Mouse (Mus musculus) limb, embryonic 15.5 days (tissue): ENCODE measurements around the gene Luzp1. TPM values are rescaled to one million over a fixed set of nuclear protein-coding genes. Genes with fewer than 3 reads are reported as not detected.

Experiments used
- ATAC-seq: fragments of 200-750 bp; cut with Nextera tagmentation; 2 replicates; pipeline ENCODE4 v1.8.0; 2017; ENCODE audit warnings: low read depth, moderate TSS enrichment; ENCODE audit not compliant: insufficient number of reproducible peaks, low FRiP score, low TSS enrichment
- H3K27ac ChIP-seq: fragments of 300-500 bp; sonication (generic); 2 replicates; pipeline ENCODE4 v1.5.1; 2015; ENCODE audit warnings: moderate library complexity, mild to moderate bottlenecking, inconsistent platforms
- H3K27me3 ChIP-seq: fragments of 300-500 bp; sonication (generic); 2 replicates; pipeline ENCODE4 v1.6.1; 2015; ENCODE audit warnings: inconsistent platforms
- H3K36me3 ChIP-seq: fragments of 300-500 bp; sonication (generic); 2 replicates; pipeline ENCODE4 v1.6.1; 2015; ENCODE audit warnings: inconsistent platforms
- H3K4me1 ChIP-seq: fragments of 300-500 bp; sonication (generic); 2 replicates; pipeline ENCODE4 v1.6.1; 2015; ENCODE audit warnings: inconsistent platforms
- H3K4me2 ChIP-seq: fragments of 300-500 bp; sonication (generic); 2 replicates; pipeline ENCODE4 v1.6.1; 2015; ENCODE audit warnings: mild to moderate bottlenecking, inconsistent platforms
- H3K4me3 ChIP-seq: fragments of 300-500 bp; sonication (generic); 2 replicates; pipeline ENCODE4 v1.5.1; 2015; ENCODE audit warnings: mild to moderate bottlenecking, inconsistent platforms
- H3K9ac ChIP-seq: fragments of 300-500 bp; sonication (generic); 2 replicates; pipeline ENCODE4 v1.6.1; 2015; ENCODE audit warnings: inconsistent platforms
- H3K9me3 ChIP-seq: fragments of 300-500 bp; sonication (generic); 2 replicates; pipeline ENCODE4 v1.6.1; 2016; ENCODE audit warnings: inconsistent platforms
- WGBS: fragments of 180-500 bp; shearing (Covaris S2); methylation state at CpG from one replicate; pipeline ENCODE4 v1.1.7; 2015; 5-methylcytosine and 5-hydroxymethylcytosine counted together
- polyA plus RNA-seq: library from polyadenylated mRNA; unstranded; fragments of >200 nt; fragmentation: Nextera tagmentation; extraction: Ambion mirVana; gene quantifications from 2 replicates; pipeline ENCODE4 v1.2.1, GENCODE M21; 2015

The Luzp1 gene
- polyA plus RNA-seq, 1 experiment from 2014 or later: 132 TPM

GRCm38 (mm10) chr4:136557638-136558037, 88.1 kb downstream of the Luzp1 start:
- Histone ChIP-seq H3K9me3 (no peaks in the 10 kb centered on the region), H3K9ac (no peak overlapping the region), H3K27ac (no peak overlapping the region), H3K4me1 (no peaks in the 10 kb centered on the region), H3K36me3 (peaks cover 87% of the 10 kb centered on the region), H3K27me3 (no peaks in the 10 kb centered on the region), H3K4me2 (no peak overlapping the region), H3K4me3 (no peak overlapping the region)
- no peak for ATAC-seq
- 92% methylated on average over 2 of the region's 2 CpGs for WGBS

GRCm38 (mm10) chr4:136559690-136560089, 90.1 kb downstream of the Luzp1 start:
- no peaks in the 10 kb centered on the region for H3K4me1 ChIP-seq
- no peak overlapping the region for H3K27ac ChIP-seq
- no peaks in the 10 kb centered on the region for H3K27me3 ChIP-seq
- no peak for ATAC-seq
- WGBS: 64% methylated on average over 2 of the region's 2 CpGs
- H3K4me2 ChIP-seq: no peak overlapping the region
- no peak overlapping the region for H3K4me3 ChIP-seq
- no peak overlapping the region for H3K9ac ChIP-seq
- no peaks in the 10 kb centered on the region for H3K9me3 ChIP-seq
- peaks cover 84% of the 10 kb centered on the region for H3K36me3 ChIP-seq

- no peaks in the 10 kb centered on the region for H3K9me3 ChIP-seq
- no peak overlapping the region for H3K9ac ChIP-seq
- H3K36me3 ChIP-seq: peaks cover 86% of the 10 kb centered on the region
- H3K27ac ChIP-seq: no peak overlapping the region
- no peaks in the 10 kb centered on the region for H3K27me3 ChIP-seq
- H3K4me2 ChIP-seq: no peak overlapping the region
- no peak overlapping the region for H3K4me3 ChIP-seq
- ATAC-seq: no peak
- 74% methylated on average over 8 of the region's 8 CpGs for WGBS
- no peaks in the 10 kb centered on the region for H3K4me1 ChIP-seq
Measured at GRCm38 (mm10) chr4:136560270-136560991, 90.9 kb downstream of the Luzp1 start.

- Histone ChIP-seq H3K36me3 (peaks cover 85% of the 10 kb centered on the region), H3K4me1 (peaks cover 5% of the 10 kb centered on the region; the same call in 1 of the 2 replicates), H3K4me2 (no peak overlapping the region), H3K9me3 (no peaks in the 10 kb centered on the region), H3K27ac (no peak overlapping the region), H3K4me3 (no peak overlapping the region), H3K27me3 (no peaks in the 10 kb centered on the region), H3K9ac (no peak overlapping the region)
- no peak for ATAC-seq
- 86% methylated on average over 6 of the region's 6 CpGs for WGBS
Measured at GRCm38 (mm10) chr4:136562755-136563154, 93.2 kb downstream of the Luzp1 start.

GRCm38 (mm10) chr4:136568629-136569028, 99.1 kb downstream of the Luzp1 start:
- Histone ChIP-seq H3K9ac (no peak overlapping the region), H3K36me3 (peaks cover 74% of the 10 kb centered on the region), H3K4me2 (no peak overlapping the region), H3K4me1 (peaks cover 9% of the 10 kb centered on the region), H3K27me3 (no peaks in the 10 kb centered on the region), H3K4me3 (no peak overlapping the region), H3K27ac (no peak overlapping the region), H3K9me3 (no peaks in the 10 kb centered on the region)
- no peak for ATAC-seq
- 68% methylated on average over 3 of the region's 3 CpGs for WGBS

GRCm38 (mm10) chr4:136569998-136570397, 100.4 kb downstream of the Luzp1 start:
- Histone ChIP-seq H3K27me3 (no peaks in the 10 kb centered on the region), H3K4me3 (no peak overlapping the region), H3K27ac (no peak overlapping the region), H3K4me1 (peaks cover 9% of the 10 kb centered on the region), H3K9me3 (no peaks in the 10 kb centered on the region), H3K9ac (no peak overlapping the region), H3K36me3 (peaks cover 62% of the 10 kb centered on the region), H3K4me2 (no peak overlapping the region)
- ATAC-seq: no peak

GRCm38 (mm10) chr4:136581885-136582284, 112.3 kb downstream of the Luzp1 start:
- H3K4me3 ChIP-seq: no peak overlapping the region
- no peaks in the 10 kb centered on the region for H3K9me3 ChIP-seq
- H3K9ac ChIP-seq: no peak overlapping the region
- no peak overlapping the region for H3K4me2 ChIP-seq
- ATAC-seq: no peak
- H3K27me3 ChIP-seq: no peaks in the 10 kb centered on the region
- H3K36me3 ChIP-seq: no peaks in the 10 kb centered on the region
- 88% methylated on average over 3 of the region's 3 CpGs for WGBS
- H3K27ac ChIP-seq: no peak overlapping the region
- peaks cover 4% of the 10 kb centered on the region; the same call in 1 of the 2 replicates for H3K4me1 ChIP-seq

- Histone ChIP-seq H3K27ac (no peak overlapping the region), H3K27me3 (no peaks in the 10 kb centered on the region), H3K36me3 (peaks cover 11% of the 10 kb centered on the region), H3K9me3 (no peaks in the 10 kb centered on the region), H3K4me3 (no peak overlapping the region), H3K4me2 (no peak overlapping the region), H3K9ac (no peak overlapping the region), H3K4me1 (peaks cover 4% of the 10 kb centered on the region; the same call in 1 of the 2 replicates)
- ATAC-seq: no peak
- WGBS: 89% methylated on average over 4 of the region's 4 CpGs
Measured at GRCm38 (mm10) chr4:136587221-136587827, 117.8 kb downstream of the Luzp1 start.

- Histone ChIP-seq H3K4me3 (no peak overlapping the region), H3K4me2 (no peak overlapping the region), H3K9ac (no peak overlapping the region), H3K9me3 (no peaks in the 10 kb centered on the region), H3K27me3 (no peaks in the 10 kb centered on the region), H3K36me3 (peaks cover 11% of the 10 kb centered on the region), H3K27ac (no peak overlapping the region), H3K4me1 (peaks cover 4% of the 10 kb centered on the region; the same call in 1 of the 2 replicates)
- WGBS: 96% methylated on average over 4 of the region's 4 CpGs
- ATAC-seq: no peak
Measured at GRCm38 (mm10) chr4:136588003-136588402, 118.4 kb downstream of the Luzp1 start.

- Histone ChIP-seq H3K36me3 (peaks cover 11% of the 10 kb centered on the region), H3K27me3 (no peaks in the 10 kb centered on the region), H3K27ac (no peak overlapping the region), H3K4me3 (no peak overlapping the region), H3K4me2 (no peak overlapping the region), H3K9me3 (no peaks in the 10 kb centered on the region), H3K9ac (no peak overlapping the region), H3K4me1 (peaks cover 9% of the 10 kb centered on the region)
- 61% methylated on average over 4 of the region's 4 CpGs for WGBS
- no peak for ATAC-seq
Measured at GRCm38 (mm10) chr4:136592111-136592510, 122.5 kb downstream of the Luzp1 start.

GRCm38 (mm10) chr4:136594006-136594405, 124.4 kb downstream of the Luzp1 start:
- no peak overlapping the region for H3K27ac ChIP-seq
- peaks cover 9% of the 10 kb centered on the region for H3K4me1 ChIP-seq
- ATAC-seq: no peak
- WGBS: 92% methylated on average over 2 of the region's 2 CpGs
- no peak overlapping the region for H3K4me2 ChIP-seq
- H3K27me3 ChIP-seq: no peaks in the 10 kb centered on the region
- no peak overlapping the region for H3K9ac ChIP-seq
- peaks cover 11% of the 10 kb centered on the region for H3K36me3 ChIP-seq
- H3K4me3 ChIP-seq: no peak overlapping the region
- H3K9me3 ChIP-seq: no peaks in the 10 kb centered on the region

GRCm38 (mm10) chr4:136595221-136595620, 125.7 kb downstream of the Luzp1 start:
- Histone ChIP-seq H3K4me2 (no peak overlapping the region), H3K9ac (no peak overlapping the region), H3K36me3 (peaks cover 8% of the 10 kb centered on the region), H3K9me3 (no peaks in the 10 kb centered on the region), H3K27ac (no peak overlapping the region), H3K27me3 (no peaks in the 10 kb centered on the region), H3K4me3 (no peak overlapping the region), H3K4me1 (peaks cover 9% of the 10 kb centered on the region)
- 65% methylated on average over 6 of the region's 6 CpGs for WGBS
- no peak for ATAC-seq
